Mouse (Mus musculus) limb, embryonic 14.5 days (tissue): ENCODE data around the gene Med4. TPM values are rescaled to one million over a fixed set of nuclear protein-coding genes. Genes with fewer than 3 reads are reported as not detected.
A peak's percentile ranks its signal among the peaks of the same experiment; 100 is the strongest.

Experiments
- ATAC-seq: fragments of 200-750 bp; cut with Nextera tagmentation; 2 replicates; pipeline ENCODE4 v1.8.0; 2017; ENCODE audit warnings: low read depth, moderate number of reproducible peaks, moderate TSS enrichment; ENCODE audit not compliant: low FRiP score
- DNase-seq: peaks from one replicate; pipeline ENCODE4 v3.0.0-alpha.2; 2015; ENCODE audit warnings: low spot score
- H3K27ac ChIP-seq: fragments of 300-500 bp; sonication (generic); replicated peaks from 2 replicates; pipeline ENCODE4 v1.5.1; 2014; ENCODE audit warnings: low read depth, mild to moderate bottlenecking, low read length, moderate library complexity, mixed read lengths
- H3K27me3 ChIP-seq: fragments of 300-500 bp; sonication (generic); 2 replicates; pipeline ENCODE4 v1.6.1; 2014; ENCODE audit warnings: low read length, mixed read lengths; ENCODE audit not compliant: control insufficient read depth, insufficient read depth
- H3K36me3 ChIP-seq: fragments of 300-500 bp; sonication (generic); 2 replicates; pipeline ENCODE4 v1.6.1; 2014; ENCODE audit warnings: mild to moderate bottlenecking, low read length, moderate library complexity, mixed read lengths; ENCODE audit not compliant: control insufficient read depth, insufficient read depth
- H3K4me1 ChIP-seq: fragments of 300-500 bp; sonication (generic); 2 replicates; pipeline ENCODE4 v1.6.1; 2014; ENCODE audit warnings: antibody characterized with exemption, low read length, mixed read lengths; ENCODE audit not compliant: control insufficient read depth, insufficient read depth
- H3K4me2 ChIP-seq: fragments of 300-500 bp; sonication (generic); replicated peaks from 2 replicates; pipeline ENCODE4 v1.6.1; 2014; ENCODE audit warnings: low read depth, mild to moderate bottlenecking, low read length, moderate library complexity; ENCODE audit not compliant: severe bottlenecking
- H3K4me3 ChIP-seq: fragments of 300-500 bp; sonication (generic); replicated peaks from 2 replicates; pipeline ENCODE4 v1.5.1; 2014; ENCODE audit warnings: low read length
- H3K9ac ChIP-seq: fragments of 300-500 bp; sonication (generic); 2 replicates; pipeline ENCODE4 v1.6.1; 2014; ENCODE audit warnings: mild to moderate bottlenecking, low read depth, low read length, moderate library complexity; ENCODE audit not compliant: severe bottlenecking
- H3K9me3 ChIP-seq: fragments of 300-500 bp; sonication (generic); 2 replicates; pipeline ENCODE4 v1.6.1; 2016; ENCODE audit warnings: low read length; ENCODE audit not compliant: control insufficient read depth
- POLR2A ChIP-seq: fragments of 200-500 bp; IDR thresholded peaks from 2 replicates; pipeline ENCODE4 v1.8.0; 2012; ENCODE audit warnings: inconsistent platforms, mild to moderate bottlenecking, moderate library complexity, borderline replicate concordance; ENCODE audit not compliant: insufficient read depth, insufficient read length; ENCODE audit errors: extremely low read depth
- WGBS: fragments of 180-500 bp; shearing (Covaris S2); extraction: QIAGEN DNeasy Blood & Tissue Kit; methylation state at CpG from one replicate; pipeline ENCODE4 v1.1.7; 2014; 5-methylcytosine and 5-hydroxymethylcytosine counted together
- polyA plus RNA-seq, 2 experiments: library from polyadenylated mRNA; depleted of rRNA in 1 of 2; stranded (reverse) in 1 of 2; unstranded in 1 of 2; fragments of >200 nt; fragmentation: Nextera tagmentation in 1 of 2; extraction: Ambion mirVana in 1 of 2; gene quantifications; 2 replicates each; pipeline versions ENCODE4 v1.2.1 to v1.2.3; 2012 to 2014

The Med4 gene
- polyA plus RNA-seq, 2 experiments, result 59.0 to 78.8 TPM

DNA sequence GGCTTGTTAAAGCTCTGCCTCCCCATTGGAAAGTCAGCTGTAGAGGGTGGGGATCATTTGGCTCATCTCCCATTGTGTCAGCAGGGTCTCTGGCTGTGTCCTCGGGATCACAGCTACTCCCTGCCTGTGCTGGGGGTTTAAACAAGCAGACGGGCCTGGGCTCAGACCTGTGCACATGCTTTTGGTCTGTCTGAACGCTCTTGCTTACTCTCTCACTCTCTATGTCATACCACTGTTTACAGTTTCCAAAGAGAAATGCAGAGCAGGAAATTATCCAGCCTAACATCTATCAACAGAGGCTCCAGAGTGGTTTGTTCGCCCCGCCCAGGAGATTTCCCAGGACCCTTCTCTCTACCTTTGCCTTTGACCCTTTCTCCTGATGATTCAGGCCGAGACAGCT, 8.1 kb upstream of the Med4 start:
- H3K9ac ChIP-seq, result no peak overlapping the region
- H3K4me1 ChIP-seq, result peaks cover 9% of the 10 kb centered on the region; the same call in 1 of the 2 replicates
- DNase-seq, result no peak
- no peaks in the 10 kb centered on the region for H3K36me3 ChIP-seq
- no peaks in the 10 kb centered on the region for H3K27me3 ChIP-seq
- WGBS, result 69% methylated on average over 6 of the region's 6 CpGs
- H3K4me2 ChIP-seq, result no peak overlapping the region
- no peak for TF ChIP-seq POLR2A
- no peaks in the 10 kb centered on the region for H3K9me3 ChIP-seq
- ATAC-seq, result no peak
- H3K27ac ChIP-seq, result no peak overlapping the region
- no peak overlapping the region for H3K4me3 ChIP-seq

DNA sequence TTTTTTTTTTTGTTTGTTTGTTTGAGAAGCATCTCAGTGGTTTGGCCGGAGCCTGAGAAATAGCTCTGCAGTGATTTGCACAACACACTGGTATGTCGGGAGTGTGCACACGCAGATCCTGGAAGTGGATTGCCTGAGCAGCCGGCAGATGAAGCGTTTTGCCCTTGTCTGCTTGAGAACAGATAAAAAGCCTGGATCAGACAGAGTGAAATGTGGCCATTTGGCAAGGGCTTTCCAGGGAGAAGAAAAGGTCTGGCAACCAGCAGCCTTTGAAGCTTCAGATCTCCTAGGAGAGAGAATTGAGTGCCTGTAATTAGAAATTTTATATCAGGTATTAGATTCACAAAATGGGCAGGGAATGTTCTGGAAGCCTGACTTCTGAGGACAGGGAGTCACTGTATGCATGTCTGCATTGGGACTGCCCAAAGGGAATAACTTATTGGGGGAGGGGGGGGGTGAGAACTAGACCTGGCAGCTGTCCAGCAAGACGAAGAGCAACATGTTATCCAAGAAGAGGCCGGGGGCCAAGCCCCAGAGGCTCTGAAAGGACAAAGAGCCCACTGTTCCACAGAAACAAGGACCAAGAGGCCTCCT, 7.1 kb upstream of the Med4 start:
- no peak overlapping the region for H3K9ac ChIP-seq
- WGBS, result 32% methylated on average over 7 of the region's 7 CpGs
- H3K27me3 ChIP-seq, result no peaks in the 10 kb centered on the region
- H3K27ac ChIP-seq, result no peak overlapping the region
- H3K9me3 ChIP-seq, result no peaks in the 10 kb centered on the region
- H3K4me1 ChIP-seq, result peaks cover 9% of the 10 kb centered on the region; the same call in 1 of the 2 replicates
- H3K4me2 ChIP-seq, result no peak overlapping the region
- H3K4me3 ChIP-seq, result no peak overlapping the region
- no peak for TF ChIP-seq POLR2A
- ATAC-seq (no peak), DNase-seq (peak; percentile 23)
- H3K36me3 ChIP-seq, result no peaks in the 10 kb centered on the region

DNA sequence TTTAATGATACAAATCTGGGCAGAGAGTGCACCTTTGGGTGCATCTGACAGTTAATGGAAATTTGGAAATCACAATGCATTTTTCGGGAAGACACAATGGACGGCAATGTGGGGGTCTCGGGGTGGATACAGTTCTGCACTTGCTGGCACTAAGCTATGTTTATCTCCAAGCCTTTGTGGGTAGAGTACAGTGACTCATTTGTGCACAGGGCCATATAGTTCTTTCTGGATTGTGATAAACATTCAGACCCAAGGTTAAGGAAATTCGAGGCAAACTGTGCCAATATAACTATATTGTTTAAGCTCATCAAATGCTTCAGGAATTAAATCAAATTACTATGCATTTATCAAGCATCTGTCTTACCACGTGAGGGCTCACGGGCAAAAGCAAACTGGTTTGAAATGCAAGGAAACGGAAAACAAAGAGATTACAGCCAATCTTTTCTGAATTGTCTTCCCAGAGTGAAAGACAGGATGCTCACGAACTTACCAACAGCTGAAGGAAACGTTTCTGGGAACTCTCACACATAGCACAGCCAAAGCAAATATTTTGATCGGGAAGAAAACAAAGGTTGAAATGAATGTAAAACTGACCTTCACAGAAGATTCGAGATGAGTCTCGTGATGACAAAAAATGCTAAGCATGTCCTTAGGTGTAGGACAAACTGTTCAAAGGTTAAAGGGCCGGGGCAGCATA, 6.4 kb upstream of the Med4 start:
- no peak for TF ChIP-seq POLR2A
- Histone ChIP-seq H3K9me3 (no peaks in the 10 kb centered on the region), H3K27ac (no peak overlapping the region), H3K27me3 (no peaks in the 10 kb centered on the region), H3K4me2 (no peak overlapping the region), H3K9ac (no peak overlapping the region), H3K4me1 (peaks cover 9% of the 10 kb centered on the region; the same call in 1 of the 2 replicates), H3K4me3 (no peak overlapping the region), H3K36me3 (no peaks in the 10 kb centered on the region)
- WGBS, result 70% methylated on average over 13 of the region's 13 CpGs
- ATAC-seq (no peak), DNase-seq (no peak)

DNA sequence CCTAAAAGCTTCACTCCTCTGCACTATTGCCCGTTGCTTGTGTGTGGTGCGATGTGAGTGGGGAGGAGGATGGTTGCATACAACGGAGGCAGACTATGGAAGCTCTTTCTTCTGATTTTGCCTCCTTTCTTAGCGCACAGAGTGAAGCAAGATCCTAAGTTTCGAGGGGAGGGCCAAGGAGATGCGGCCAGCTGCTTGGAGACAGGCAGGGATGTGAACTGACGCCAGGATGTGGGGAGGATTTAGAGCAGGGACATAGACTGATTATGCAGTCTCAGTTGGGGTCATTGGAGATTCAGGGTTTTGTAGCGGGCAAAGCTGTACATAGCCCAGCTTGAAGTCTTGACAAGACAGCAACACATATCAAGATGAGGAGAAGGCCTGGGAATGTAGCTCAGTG, 3.5 kb upstream of the Med4 start:
- DNase-seq (no peak), ATAC-seq (no peak)
- Histone ChIP-seq H3K36me3 (no peaks in the 10 kb centered on the region), H3K9me3 (no peaks in the 10 kb centered on the region), H3K4me2 (no peak overlapping the region), H3K27ac (no peak overlapping the region), H3K9ac (no peak overlapping the region), H3K4me1 (peaks cover 18% of the 10 kb centered on the region), H3K27me3 (no peaks in the 10 kb centered on the region), H3K4me3 (no peak overlapping the region)
- 70% methylated on average over 8 of the region's 8 CpGs for WGBS
- TF ChIP-seq POLR2A, result no peak

DNA sequence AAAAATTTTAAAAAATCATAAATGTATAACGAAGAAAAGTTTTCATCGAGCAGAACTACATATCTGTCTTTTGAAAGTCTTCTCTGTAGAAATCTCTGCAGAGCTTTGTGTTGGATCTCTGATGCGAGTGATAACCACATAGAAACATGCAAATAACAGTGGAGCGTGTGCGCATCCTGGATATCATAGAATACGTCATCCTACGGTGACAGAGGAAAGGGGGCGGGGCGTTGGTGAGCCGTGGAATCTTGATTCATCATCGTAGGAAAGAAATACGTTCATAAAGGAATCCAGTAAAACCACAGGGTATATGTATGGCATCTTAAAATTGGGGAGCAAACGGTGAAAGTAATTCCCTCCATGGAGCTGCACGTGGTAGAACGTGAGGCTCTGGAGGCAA, 2.6 kb upstream of the Med4 start:
- no peak overlapping the region for H3K9ac ChIP-seq
- no peak overlapping the region for H3K4me3 ChIP-seq
- peaks cover 14% of the 10 kb centered on the region for H3K4me1 ChIP-seq
- H3K4me2 ChIP-seq, result no peak overlapping the region
- H3K36me3 ChIP-seq, result 0 out of 2 replicates have a peak, but pooled peaks cover 5% of the 10 kb centered on the region
- no peaks in the 10 kb centered on the region for H3K27me3 ChIP-seq
- DNase-seq (no peak), ATAC-seq (no peak)
- no peak overlapping the region for H3K27ac ChIP-seq
- no peaks in the 10 kb centered on the region for H3K9me3 ChIP-seq
- TF ChIP-seq POLR2A, result no peak
- 83% methylated on average over 15 of the region's 15 CpGs for WGBS
